Mouse (Mus musculus): ENCODE measurements around the gene Tctex1d4. TPM values are rescaled to one million over a fixed set of nuclear protein-coding genes. Genes with fewer than 3 reads are reported as not detected.
A peak's percentile ranks its signal among the peaks of the same experiment; 100 is the strongest.

Gene Tctex1d4
- polyA plus RNA-seq (2011; ENCODE audit: insufficient read length, low read depth, missing spikeins), result not detected in 2 replicates

DNA sequence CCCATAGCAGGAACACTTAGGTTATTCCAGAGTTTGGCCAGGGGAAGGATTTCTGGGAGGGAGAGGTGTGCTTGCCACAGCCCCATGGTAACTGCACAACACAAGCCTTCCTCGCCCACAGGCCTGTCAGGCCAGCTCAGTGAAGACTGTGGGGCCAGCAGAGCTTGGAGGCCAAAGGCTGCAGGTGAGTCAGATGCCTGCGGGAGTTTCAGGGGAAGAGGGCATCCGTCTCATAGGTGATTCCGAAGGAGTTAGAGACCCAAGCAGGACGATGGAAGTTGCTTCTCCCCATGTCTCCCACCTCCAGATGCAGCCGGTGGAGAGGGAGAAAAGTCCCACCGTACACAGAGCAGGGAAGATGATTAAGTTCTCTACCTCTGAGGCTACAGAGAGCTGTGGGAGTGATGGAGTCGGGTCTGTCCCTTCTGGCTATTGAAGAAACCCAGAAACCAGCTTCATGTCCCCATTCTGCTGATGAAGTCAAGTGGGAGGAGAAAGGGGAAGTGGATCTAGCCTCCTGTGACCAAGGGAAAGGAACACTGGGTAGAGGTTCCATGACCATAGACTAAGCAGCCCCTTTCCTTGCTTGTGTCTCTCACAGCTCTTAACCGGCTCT is at the start of gene Tctex1d4:
Gene Tctex1d4 (plus strand): TSS at position 120 of the 616 bp plus-strand sequence.
- peaks cover 20% of the 10 kb centered on the region for H3K4me1 ChIP-seq (ENCODE audit: control insufficient read depth, insufficient read depth, low read length)
- TF ChIP-seq CTCF (IDR thresholded peaks at IDR 0.05; ENCODE audit: borderline replicate concordance, insufficient read depth, low read length), result no peak
- TF ChIP-seq POLR2A (IDR thresholded peaks at IDR 0.05; ENCODE audit: low read depth, low read length), result no peak
- no peak within 1 kb of the TSS for H3K4me3 ChIP-seq (ENCODE audit: insufficient read depth, low read length)

GRCm38 (mm10) chr4:117087948-117088640 is 38.5 kb upstream of the Tctex1d4 start:
- no peak overlapping the region for H3K4me3 ChIP-seq (ENCODE audit: insufficient read depth, low read length)
- no peak overlapping the region for H3K27ac ChIP-seq (ENCODE audit: insufficient read depth, low read length)
- TF ChIP-seq POLR2A (IDR thresholded peaks at IDR 0.05; ENCODE audit: low read depth, low read length), result no peak
- TF ChIP-seq CTCF (IDR thresholded peaks at IDR 0.05; ENCODE audit: borderline replicate concordance, insufficient read depth, low read length), result no peak
- H3K4me1 ChIP-seq (ENCODE audit: control insufficient read depth, insufficient read depth, low read length), result no peaks in the 10 kb centered on the region

More for the DNA sequence above, at the start of gene Tctex1d4:
- peak within 1 kb of the TSS; percentile 100 for H3K27ac ChIP-seq (ENCODE audit: insufficient read depth, low read length)

DNA sequence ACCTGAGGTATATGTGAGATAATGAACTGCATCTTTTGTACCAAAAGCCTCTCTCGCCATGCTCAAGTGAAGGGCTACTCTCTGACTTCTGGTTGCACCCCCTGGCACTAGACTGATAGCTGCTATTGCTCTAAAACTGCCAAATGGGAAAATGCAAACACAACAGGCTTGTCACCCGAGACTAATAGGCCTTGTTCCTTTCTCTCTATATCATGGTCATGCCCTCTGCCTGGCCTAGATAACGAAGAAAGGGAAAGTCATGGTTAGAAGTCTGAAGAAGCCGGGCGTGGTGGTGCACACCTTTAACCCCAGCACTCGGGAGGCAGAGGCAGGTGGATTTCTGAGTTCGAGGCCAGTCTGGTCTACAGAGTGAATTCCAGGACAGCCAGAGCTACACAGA is 36.0 kb upstream of the Tctex1d4 start:
- no peak overlapping the region for H3K4me3 ChIP-seq (ENCODE audit: insufficient read depth, low read length)
- H3K4me1 ChIP-seq (ENCODE audit: control insufficient read depth, insufficient read depth, low read length), result no peaks in the 10 kb centered on the region
- no peak overlapping the region for H3K27ac ChIP-seq (ENCODE audit: insufficient read depth, low read length)
- TF ChIP-seq CTCF (IDR thresholded peaks at IDR 0.05; ENCODE audit: borderline replicate concordance, insufficient read depth, low read length) (no peak), POLR2A (IDR thresholded peaks at IDR 0.05; ENCODE audit: low read depth, low read length) (no peak)

DNA sequence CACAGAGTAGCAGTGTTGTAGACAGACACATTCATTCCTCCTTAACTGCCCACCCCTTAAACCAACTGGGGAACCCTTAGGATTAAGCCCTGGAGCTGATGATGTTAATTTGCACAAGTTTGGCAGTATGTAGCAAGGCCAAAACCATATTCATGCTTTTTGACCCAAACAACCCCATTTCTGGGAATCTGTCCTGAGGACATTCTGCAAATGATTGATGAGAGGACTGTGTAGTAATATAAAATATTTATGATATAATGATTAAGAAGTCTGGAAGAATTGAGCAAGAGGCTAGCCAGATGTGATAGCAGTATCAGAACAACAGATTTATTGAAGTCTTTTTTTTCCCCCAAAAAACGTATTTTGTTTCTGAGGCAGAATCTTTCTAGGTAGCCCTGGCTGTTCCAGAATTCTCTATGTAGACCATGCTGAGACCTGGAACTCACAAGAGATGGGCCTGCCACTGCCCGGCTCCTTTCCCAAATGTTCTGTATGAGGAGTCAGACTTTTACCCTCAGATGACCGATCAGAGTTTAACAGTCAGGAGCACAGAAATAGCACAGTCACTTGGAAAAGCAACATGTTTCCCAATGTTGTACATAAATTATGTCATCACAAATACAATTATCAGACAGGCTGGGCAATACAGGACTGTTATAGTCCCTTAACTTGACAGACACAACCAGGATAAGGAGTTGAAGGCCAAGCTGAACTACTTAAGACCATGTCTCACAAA is 31.8 kb upstream of the Tctex1d4 start:
- H3K4me1 ChIP-seq (ENCODE audit: control insufficient read depth, insufficient read depth, low read length), result no peaks in the 10 kb centered on the region
- no peak for TF ChIP-seq CTCF (IDR thresholded peaks at IDR 0.05; ENCODE audit: borderline replicate concordance, insufficient read depth, low read length)
- no peak for TF ChIP-seq POLR2A (IDR thresholded peaks at IDR 0.05; ENCODE audit: low read depth, low read length)
- H3K27ac ChIP-seq (ENCODE audit: insufficient read depth, low read length), result 0 out of 2 replicates have a peak overlapping the region, but pooled peaks have one; percentile 24
- H3K4me3 ChIP-seq (ENCODE audit: insufficient read depth, low read length), result no peak overlapping the region

GRCm38 (mm10) chr4:117095551-117096452 is 30.8 kb upstream of the Tctex1d4 start, which contains the start of gene Ptch2:
TSS of gene Ptch2 (plus strand) at chr4:117096075.
- H3K27ac ChIP-seq (ENCODE audit: insufficient read depth, low read length), result 0 out of 2 replicates have a peak within 1 kb of the TSS, but pooled peaks have one; percentile 24
- H3K4me3 ChIP-seq (ENCODE audit: insufficient read depth, low read length), result peak within 1 kb of the TSS; percentile 28
- TF ChIP-seq CTCF (IDR thresholded peaks at IDR 0.05; ENCODE audit: borderline replicate concordance, insufficient read depth, low read length) (no peak), POLR2A (IDR thresholded peaks at IDR 0.05; ENCODE audit: low read depth, low read length) (no peak)

GRCm38 (mm10) chr4:117096666-117097065 is 29.9 kb upstream of the Tctex1d4 start:
- Histone ChIP-seq H3K4me3 (ENCODE audit: insufficient read depth, low read length) (no peak overlapping the region), H3K4me1 (ENCODE audit: control insufficient read depth, insufficient read depth, low read length) (no peaks in the 10 kb centered on the region), H3K27ac (ENCODE audit: insufficient read depth, low read length) (no peak overlapping the region)
- TF ChIP-seq POLR2A (IDR thresholded peaks at IDR 0.05; ENCODE audit: low read depth, low read length) (no peak), CTCF (IDR thresholded peaks at IDR 0.05; ENCODE audit: borderline replicate concordance, insufficient read depth, low read length) (no peak)

More at GRCm38 (mm10) chr4:117095551-117096452, 30.8 kb upstream of the Tctex1d4 start, which contains the start of gene Ptch2:
- H3K4me1 ChIP-seq (ENCODE audit: control insufficient read depth, insufficient read depth, low read length), result no peaks in the 10 kb centered on the region

DNA sequence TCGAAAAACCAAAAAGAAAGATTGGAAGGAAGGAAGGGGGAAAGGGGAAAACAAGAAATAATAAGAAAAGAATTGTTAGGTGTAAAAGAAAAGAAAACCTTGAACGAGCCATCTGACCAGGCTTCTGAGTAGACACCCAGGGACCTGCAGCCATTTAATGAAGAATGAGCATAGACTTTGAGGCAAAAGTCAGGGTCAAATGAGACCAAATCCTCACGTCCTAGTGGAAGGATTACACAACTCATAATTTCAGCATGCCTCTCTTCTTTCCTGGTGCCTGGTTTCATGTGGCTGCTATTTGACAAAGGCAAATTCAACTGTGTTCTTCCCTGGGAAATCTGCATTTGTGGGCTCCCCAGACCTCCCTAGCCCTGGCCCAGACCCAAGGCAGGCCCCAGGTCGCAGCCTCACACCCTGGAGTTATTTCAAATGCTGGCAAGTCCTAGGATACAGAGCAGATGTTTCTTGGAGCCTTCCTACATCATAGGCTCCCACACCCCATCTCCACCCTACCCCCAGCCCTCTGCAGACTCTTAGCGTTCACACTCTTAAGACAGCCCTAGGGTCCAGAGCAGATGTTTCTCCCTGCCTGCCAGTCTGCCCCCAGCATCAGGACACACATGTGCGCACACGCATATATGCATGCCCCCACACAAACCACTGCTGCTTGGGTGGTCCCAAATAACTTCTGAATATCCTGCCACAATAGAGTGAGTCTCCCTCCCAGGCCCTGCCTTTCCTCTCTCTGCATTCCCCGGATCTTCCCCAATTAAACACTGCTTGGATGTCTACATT is 28.4 kb upstream of the Tctex1d4 start:
- Histone ChIP-seq H3K4me1 (ENCODE audit: control insufficient read depth, insufficient read depth, low read length) (no peaks in the 10 kb centered on the region), H3K4me3 (ENCODE audit: insufficient read depth, low read length) (no peak overlapping the region), H3K27ac (ENCODE audit: insufficient read depth, low read length) (no peak overlapping the region)
- TF ChIP-seq CTCF (IDR thresholded peaks at IDR 0.05; ENCODE audit: borderline replicate concordance, insufficient read depth, low read length) (no peak), POLR2A (IDR thresholded peaks at IDR 0.05; ENCODE audit: low read depth, low read length) (no peak)

DNA sequence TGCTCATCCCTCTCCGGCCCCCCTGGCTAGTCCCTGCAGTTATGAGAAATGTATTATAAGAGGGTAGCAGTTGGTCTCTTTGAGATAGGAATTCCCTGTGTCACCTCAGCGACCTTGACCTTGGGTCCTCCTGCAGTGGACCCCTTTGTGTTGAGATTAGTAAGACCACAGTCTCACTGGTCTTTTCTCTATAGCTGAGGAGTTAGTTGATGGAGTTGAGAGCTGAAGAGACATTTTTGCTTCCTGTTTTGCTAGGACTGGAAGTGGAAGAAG is 27.9 kb upstream of the Tctex1d4 start:
- no peak for TF ChIP-seq CTCF (IDR thresholded peaks at IDR 0.05; ENCODE audit: borderline replicate concordance, insufficient read depth, low read length)
- no peak for TF ChIP-seq POLR2A (IDR thresholded peaks at IDR 0.05; ENCODE audit: low read depth, low read length)
- H3K4me1 ChIP-seq (ENCODE audit: control insufficient read depth, insufficient read depth, low read length), result no peaks in the 10 kb centered on the region
- H3K4me3 ChIP-seq (ENCODE audit: insufficient read depth, low read length), result no peak overlapping the region
- H3K27ac ChIP-seq (ENCODE audit: insufficient read depth, low read length), result no peak overlapping the region

All from embryonic fibroblast, embryonic 13.5 days (primary cell).